Mouse (Mus musculus): ENCODE measurements around the gene Dgke. TPM values are rescaled to one million over a fixed set of nuclear protein-coding genes. Genes with fewer than 3 reads are reported as not detected.

Dgke gene
- polyA plus RNA-seq, 1 experiment from 2014 or later, result 4.6 TPM

DNA sequence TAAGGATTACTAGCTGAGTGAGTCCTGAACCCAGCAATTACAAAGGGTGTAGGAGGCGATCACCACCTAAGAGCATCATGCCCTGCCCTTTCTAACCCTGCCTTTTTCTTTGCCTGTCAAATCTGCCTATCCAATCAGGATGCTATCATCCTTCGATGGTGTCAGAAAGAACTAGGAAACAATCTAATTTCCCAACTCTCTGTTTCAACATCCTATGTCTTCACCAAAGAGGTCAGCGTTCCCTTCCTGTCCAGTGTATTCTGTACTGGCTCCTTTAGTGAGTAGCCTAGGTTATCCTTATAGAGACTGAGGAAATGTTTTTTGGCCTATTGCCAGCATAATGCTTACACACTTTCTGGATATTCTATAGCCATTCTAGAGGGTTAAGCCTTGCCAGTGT lies 31.1 kb downstream of the Dgke start:
- H3K4me2 ChIP-seq, result no peak overlapping the region
- no peak for ATAC-seq (ENCODE audit: low FRiP score)
- H3K9me3 ChIP-seq (ENCODE audit: control insufficient read depth, low read length), result no peaks in the 10 kb centered on the region
- H3K36me3 ChIP-seq (ENCODE audit: control insufficient read depth, insufficient read depth, low read length), result no peaks in the 10 kb centered on the region
- H3K27me3 ChIP-seq (ENCODE audit: control insufficient read depth, insufficient read depth, low read length), result no peaks in the 10 kb centered on the region
- no peak overlapping the region for H3K9ac ChIP-seq (ENCODE audit: low read length)
- no peak for DNase-seq (ENCODE audit: low spot score, missing footprints)
- no peak overlapping the region for H3K4me3 ChIP-seq (ENCODE audit: low read depth, low read length)
- H3K27ac ChIP-seq (ENCODE audit: low read depth, low read length), result no peak overlapping the region
- 77% methylated on average over 3 of the region's 3 CpGs for WGBS
- no peaks in the 10 kb centered on the region for H3K4me1 ChIP-seq (ENCODE audit: control insufficient read depth, insufficient read depth, low read length)

DNA sequence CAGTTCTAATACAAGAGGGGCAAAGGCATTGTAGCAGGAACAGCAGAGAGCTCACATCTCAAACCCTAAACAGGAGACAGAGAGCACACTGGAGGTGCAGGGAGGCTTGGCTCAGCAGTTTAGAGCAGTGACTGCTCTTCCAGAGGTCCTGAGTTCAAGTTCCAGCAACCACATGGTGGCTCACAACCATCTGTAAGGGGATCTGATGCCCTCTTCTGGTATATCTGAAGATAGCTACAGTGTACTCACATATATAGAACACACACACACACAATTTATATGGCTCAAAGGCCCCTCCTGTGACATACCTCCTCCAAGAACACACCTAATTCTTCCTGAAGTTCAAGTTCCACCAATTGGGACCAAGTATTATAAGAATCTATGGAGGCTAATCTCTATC lies 32.1 kb downstream of the Dgke start:
- H3K4me1 ChIP-seq (ENCODE audit: control insufficient read depth, insufficient read depth, low read length), result no peaks in the 10 kb centered on the region
- no peak overlapping the region for H3K4me3 ChIP-seq (ENCODE audit: low read depth, low read length)
- no peak overlapping the region for H3K27ac ChIP-seq (ENCODE audit: low read depth, low read length)
- no peaks in the 10 kb centered on the region for H3K36me3 ChIP-seq (ENCODE audit: control insufficient read depth, insufficient read depth, low read length)
- H3K9ac ChIP-seq (ENCODE audit: low read length), result no peak overlapping the region
- ATAC-seq (ENCODE audit: low FRiP score) (no peak), DNase-seq (ENCODE audit: low spot score, missing footprints) (no peak)
- no peaks in the 10 kb centered on the region for H3K9me3 ChIP-seq (ENCODE audit: control insufficient read depth, low read length)
- no peak overlapping the region for H3K4me2 ChIP-seq
- H3K27me3 ChIP-seq (ENCODE audit: control insufficient read depth, insufficient read depth, low read length), result no peaks in the 10 kb centered on the region

DNA sequence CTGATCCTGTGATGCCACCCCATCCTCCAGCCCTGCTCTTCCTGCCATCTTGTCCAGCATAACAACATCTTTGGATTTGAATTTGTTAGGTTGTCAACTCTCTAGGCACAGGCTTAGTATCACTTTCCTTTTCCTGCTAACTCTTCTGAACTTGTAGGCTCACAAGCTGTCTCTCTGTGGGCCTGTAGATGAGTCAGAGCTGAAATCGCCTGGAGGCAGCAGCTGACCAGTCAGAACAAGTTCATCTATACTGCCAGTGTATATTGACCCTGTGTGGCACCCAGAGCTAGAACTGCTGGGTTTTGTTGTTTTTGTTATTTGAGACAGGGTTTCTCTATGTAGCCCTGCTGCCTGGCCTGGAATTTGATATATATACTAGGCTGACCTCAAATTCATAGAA lies 35.5 kb downstream of the Dgke start:
- H3K27ac ChIP-seq (ENCODE audit: low read depth, low read length), result no peak overlapping the region

DNA sequence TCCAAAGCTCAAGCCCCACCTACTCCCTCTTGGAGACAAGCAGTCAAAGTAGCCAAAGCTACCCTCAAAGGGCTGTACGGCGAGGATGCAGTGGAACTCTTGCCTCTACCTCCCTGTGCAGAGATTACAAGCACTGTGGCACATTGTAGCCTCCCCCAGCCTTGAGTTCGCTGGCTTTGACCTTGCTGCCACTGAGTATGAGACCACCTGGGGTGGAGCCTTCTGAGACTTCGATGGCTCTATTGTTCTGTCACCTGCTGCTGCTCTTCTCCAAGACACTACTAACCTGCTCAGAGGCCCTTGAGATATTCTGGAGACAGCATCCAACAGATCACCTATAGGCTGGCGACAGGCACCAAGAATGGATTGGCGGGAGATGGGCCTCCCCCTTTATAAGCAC lies 36.1 kb downstream of the Dgke start:
- Histone ChIP-seq H3K9ac (ENCODE audit: low read length) (no peak overlapping the region), H3K4me2 (no peak overlapping the region), H3K4me1 (ENCODE audit: control insufficient read depth, insufficient read depth, low read length) (no peaks in the 10 kb centered on the region), H3K9me3 (ENCODE audit: control insufficient read depth, low read length) (no peaks in the 10 kb centered on the region), H3K36me3 (ENCODE audit: control insufficient read depth, insufficient read depth, low read length) (no peaks in the 10 kb centered on the region), H3K4me3 (ENCODE audit: low read depth, low read length) (no peak overlapping the region), H3K27ac (ENCODE audit: low read depth, low read length) (no peak overlapping the region), H3K27me3 (ENCODE audit: control insufficient read depth, insufficient read depth, low read length) (no peaks in the 10 kb centered on the region)
- WGBS, result 76% methylated on average over 6 of the region's 6 CpGs
- DNase-seq (ENCODE audit: low spot score, missing footprints) (no peak), ATAC-seq (ENCODE audit: low FRiP score) (no peak)

More for the DNA sequence above, 35.5 kb downstream of the Dgke start:
- no peak for DNase-seq (ENCODE audit: low spot score, missing footprints)
- Histone ChIP-seq H3K4me3 (ENCODE audit: low read depth, low read length) (no peak overlapping the region), H3K9me3 (ENCODE audit: control insufficient read depth, low read length) (no peaks in the 10 kb centered on the region), H3K27me3 (ENCODE audit: control insufficient read depth, insufficient read depth, low read length) (no peaks in the 10 kb centered on the region), H3K4me1 (ENCODE audit: control insufficient read depth, insufficient read depth, low read length) (no peaks in the 10 kb centered on the region), H3K4me2 (no peak overlapping the region), H3K9ac (ENCODE audit: low read length) (no peak overlapping the region), H3K36me3 (ENCODE audit: control insufficient read depth, insufficient read depth, low read length) (no peaks in the 10 kb centered on the region)
- no peak for ATAC-seq (ENCODE audit: low FRiP score)
- 81% methylated on average over 1 of the region's 1 CpGs for WGBS

DNA sequence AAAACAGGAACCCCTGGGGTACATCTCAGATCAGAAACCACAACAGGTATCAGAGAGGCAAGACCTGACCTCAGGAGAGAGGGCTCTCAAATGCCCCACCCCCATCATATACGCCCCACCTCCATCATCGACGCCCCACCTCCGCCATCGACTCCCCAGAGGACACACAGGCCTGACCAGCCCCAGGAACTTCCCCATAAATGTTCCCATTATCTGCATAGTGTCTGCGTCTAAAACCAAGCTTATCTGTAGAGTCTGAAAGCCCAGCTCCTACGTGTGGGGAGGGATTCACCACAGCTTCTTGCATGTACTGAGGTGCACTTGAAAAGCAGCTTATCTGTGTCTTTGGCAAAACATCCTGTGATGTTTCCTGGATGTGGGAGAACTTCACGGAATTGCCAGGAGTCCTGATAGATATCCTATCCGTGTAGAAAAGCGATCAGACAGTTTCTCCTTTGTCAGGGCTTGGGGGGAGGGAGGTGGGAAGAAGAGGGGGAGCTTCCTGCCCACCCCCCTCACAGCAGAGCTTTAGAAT lies 37.7 kb downstream of the Dgke start:
- no peak overlapping the region for H3K27ac ChIP-seq (ENCODE audit: low read depth, low read length)
- no peak for DNase-seq (ENCODE audit: low spot score, missing footprints)
- no peaks in the 10 kb centered on the region for H3K9me3 ChIP-seq (ENCODE audit: control insufficient read depth, low read length)
- no peaks in the 10 kb centered on the region for H3K4me1 ChIP-seq (ENCODE audit: control insufficient read depth, insufficient read depth, low read length)
- no peak overlapping the region for H3K4me2 ChIP-seq
- H3K27me3 ChIP-seq (ENCODE audit: control insufficient read depth, insufficient read depth, low read length), result no peaks in the 10 kb centered on the region
- 69% methylated on average over 10 of the region's 10 CpGs for WGBS
- H3K4me3 ChIP-seq (ENCODE audit: low read depth, low read length), result no peak overlapping the region
- no peaks in the 10 kb centered on the region for H3K36me3 ChIP-seq (ENCODE audit: control insufficient read depth, insufficient read depth, low read length)
- no peak for ATAC-seq (ENCODE audit: low FRiP score)
- H3K9ac ChIP-seq (ENCODE audit: low read length), result no peak overlapping the region

DNA sequence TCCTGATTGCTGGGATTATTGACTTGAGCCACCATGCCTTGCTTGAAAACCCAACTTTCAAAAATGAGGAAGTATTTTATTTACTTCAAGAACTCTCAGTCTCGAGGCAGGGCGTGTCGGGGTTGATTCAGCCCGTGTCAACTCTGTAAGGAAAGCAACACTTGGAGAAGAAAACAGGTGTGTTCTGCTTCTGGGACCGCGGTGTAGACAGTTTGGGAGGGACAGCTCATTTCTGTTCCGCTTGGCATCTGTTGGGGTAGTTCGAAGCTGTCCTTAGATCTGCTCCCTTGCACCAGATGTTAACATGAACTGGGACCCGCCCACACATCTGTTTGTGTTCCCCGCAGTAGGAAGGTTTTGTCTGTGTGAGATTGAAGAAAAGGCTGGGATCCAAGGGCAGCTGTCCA lies 38.7 kb downstream of the Dgke start:
- 83% methylated on average over 10 of the region's 10 CpGs for WGBS

DNA sequence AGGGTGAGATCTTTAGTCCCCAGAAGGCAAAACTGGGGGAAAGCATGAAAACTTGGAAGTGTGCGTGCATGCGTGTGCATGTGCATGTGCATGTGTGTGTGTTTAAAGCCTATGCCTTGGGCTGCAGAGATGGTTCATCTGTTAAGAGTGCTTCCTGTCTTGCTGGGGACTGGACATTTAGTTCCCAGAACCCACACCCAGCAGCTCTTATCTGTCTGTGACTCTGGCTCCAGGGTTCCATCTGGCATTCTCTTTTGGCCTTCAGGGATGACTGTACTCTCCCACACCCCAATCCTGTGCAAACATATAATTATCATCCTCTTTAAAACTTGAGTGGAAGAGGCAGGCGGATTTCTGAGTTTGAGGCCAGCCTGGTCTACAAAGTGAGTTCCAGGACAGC lies 40.5 kb downstream of the Dgke start:
- DNase-seq (ENCODE audit: low spot score, missing footprints) (no peak), ATAC-seq (ENCODE audit: low FRiP score) (no peak)
- Histone ChIP-seq H3K4me1 (ENCODE audit: control insufficient read depth, insufficient read depth, low read length) (no peaks in the 10 kb centered on the region), H3K9me3 (ENCODE audit: control insufficient read depth, low read length) (no peaks in the 10 kb centered on the region), H3K27ac (ENCODE audit: low read depth, low read length) (no peak overlapping the region), H3K27me3 (ENCODE audit: control insufficient read depth, insufficient read depth, low read length) (no peaks in the 10 kb centered on the region), H3K4me3 (ENCODE audit: low read depth, low read length) (no peak overlapping the region), H3K4me2 (no peak overlapping the region), H3K9ac (ENCODE audit: low read length) (no peak overlapping the region), H3K36me3 (ENCODE audit: control insufficient read depth, insufficient read depth, low read length) (no peaks in the 10 kb centered on the region)
- 95% methylated on average over 3 of the region's 3 CpGs for WGBS

More for the DNA sequence above, 38.7 kb downstream of the Dgke start:
- no peaks in the 10 kb centered on the region for H3K27me3 ChIP-seq (ENCODE audit: control insufficient read depth, insufficient read depth, low read length)
- no peak overlapping the region for H3K9ac ChIP-seq (ENCODE audit: low read length)
- H3K4me3 ChIP-seq (ENCODE audit: low read depth, low read length), result no peak overlapping the region
- H3K9me3 ChIP-seq (ENCODE audit: control insufficient read depth, low read length), result no peaks in the 10 kb centered on the region
- no peak overlapping the region for H3K27ac ChIP-seq (ENCODE audit: low read depth, low read length)
- H3K4me2 ChIP-seq, result no peak overlapping the region
- DNase-seq (ENCODE audit: low spot score, missing footprints) (no peak), ATAC-seq (ENCODE audit: low FRiP score) (no peak)
- no peaks in the 10 kb centered on the region for H3K4me1 ChIP-seq (ENCODE audit: control insufficient read depth, insufficient read depth, low read length)
- no peaks in the 10 kb centered on the region for H3K36me3 ChIP-seq (ENCODE audit: control insufficient read depth, insufficient read depth, low read length)

DNA sequence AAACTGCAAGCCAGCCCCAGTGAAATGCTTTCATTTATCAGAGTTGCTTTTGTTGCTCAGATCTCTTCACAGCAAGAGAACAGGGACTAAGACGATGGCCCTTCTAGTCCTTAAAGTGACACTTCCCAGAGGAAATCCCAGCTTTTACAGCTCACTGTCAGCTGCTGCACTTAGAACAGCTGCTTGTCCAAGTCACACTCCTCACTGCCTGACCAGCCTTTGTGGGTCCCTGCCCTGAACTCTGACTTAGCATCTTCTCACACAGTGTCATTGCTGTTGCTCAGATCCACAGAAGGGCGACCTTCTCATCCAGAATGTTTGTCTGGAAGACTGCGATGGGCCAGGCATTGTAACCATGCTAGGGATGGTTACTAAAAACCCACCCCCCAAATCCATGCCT lies 41.0 kb downstream of the Dgke start:
- no peak overlapping the region for H3K9ac ChIP-seq (ENCODE audit: low read length)
- no peaks in the 10 kb centered on the region for H3K4me1 ChIP-seq (ENCODE audit: control insufficient read depth, insufficient read depth, low read length)
- WGBS, result 76% methylated on average over 3 of the region's 3 CpGs
- no peak overlapping the region for H3K4me2 ChIP-seq
- DNase-seq (ENCODE audit: low spot score, missing footprints) (no peak), ATAC-seq (ENCODE audit: low FRiP score) (no peak)
- H3K36me3 ChIP-seq (ENCODE audit: control insufficient read depth, insufficient read depth, low read length), result no peaks in the 10 kb centered on the region
- no peak overlapping the region for H3K4me3 ChIP-seq (ENCODE audit: low read depth, low read length)
- H3K27me3 ChIP-seq (ENCODE audit: control insufficient read depth, insufficient read depth, low read length), result no peaks in the 10 kb centered on the region
- no peaks in the 10 kb centered on the region for H3K9me3 ChIP-seq (ENCODE audit: control insufficient read depth, low read length)
- H3K27ac ChIP-seq (ENCODE audit: low read depth, low read length), result no peak overlapping the region

DNA sequence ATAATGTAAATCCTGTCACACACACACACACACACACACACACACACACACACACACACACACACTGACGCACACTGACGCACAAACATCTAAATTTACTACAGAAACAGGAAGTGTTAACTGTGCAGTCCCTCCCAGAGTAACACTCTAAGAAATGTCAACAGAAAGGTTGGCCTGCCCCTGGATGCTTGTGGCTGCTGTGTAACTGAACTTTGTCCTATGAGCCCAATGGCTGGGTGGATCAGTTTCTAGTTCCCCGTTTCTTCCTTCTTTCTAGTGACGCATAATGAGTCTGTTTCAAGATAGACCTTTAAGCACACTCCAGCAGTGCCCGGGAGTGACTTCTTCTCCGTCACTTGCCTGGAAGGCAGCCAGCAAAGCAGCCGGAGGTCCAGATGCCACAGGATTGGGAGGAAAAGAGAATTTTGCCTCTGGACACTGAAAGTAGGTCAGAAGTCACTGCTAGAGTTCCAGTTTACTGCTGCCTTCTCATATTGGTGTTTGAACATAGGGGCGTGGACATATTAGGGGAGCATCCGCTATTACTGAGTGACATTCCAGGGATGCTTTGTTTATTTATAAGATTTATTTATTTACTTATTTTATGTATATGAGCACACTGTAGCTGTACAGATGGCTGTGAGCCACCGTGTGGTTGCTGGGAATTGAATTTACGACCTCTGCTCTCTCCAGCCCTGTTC lies 42.3 kb downstream of the Dgke start:
- 81% methylated on average over 11 of the region's 11 CpGs for WGBS
- DNase-seq (ENCODE audit: low spot score, missing footprints) (no peak), ATAC-seq (ENCODE audit: low FRiP score) (no peak)
- Histone ChIP-seq H3K4me2 (no peak overlapping the region), H3K27ac (ENCODE audit: low read depth, low read length) (no peak overlapping the region), H3K27me3 (ENCODE audit: control insufficient read depth, insufficient read depth, low read length) (no peaks in the 10 kb centered on the region), H3K4me1 (ENCODE audit: control insufficient read depth, insufficient read depth, low read length) (no peaks in the 10 kb centered on the region), H3K9ac (ENCODE audit: low read length) (no peak overlapping the region), H3K9me3 (ENCODE audit: control insufficient read depth, low read length) (no peaks in the 10 kb centered on the region), H3K4me3 (ENCODE audit: low read depth, low read length) (no peak overlapping the region), H3K36me3 (ENCODE audit: control insufficient read depth, insufficient read depth, low read length) (no peaks in the 10 kb centered on the region)
